Mouse (Mus musculus) MEL (cell line): ENCODE data around the gene Kif28. TPM values are rescaled to one million over a fixed set of nuclear protein-coding genes. Genes with fewer than 3 reads are reported as not detected.

Experiments used
- DNase-seq: peaks from one replicate; pipeline ENCODE4 v3.0.0; 2011; ENCODE audit warnings: low read depth, low spot score
- H3K27ac ChIP-seq: 2 replicates; pipeline ENCODE4 v1.5.1; 2012; ENCODE audit warnings: low read depth, mild to moderate bottlenecking, control low read depth, low read length, moderate library complexity; ENCODE audit not compliant: control insufficient read depth
- H3K27me3 ChIP-seq, 2 experiments: fragments of 150-350 bp in 1 of 2; sonication (generic) in 1 of 2; 2 replicates each; pipeline ENCODE4 v1.6.1; 2012; ENCODE audit warnings: low read length in 2 of 2, mild to moderate bottlenecking in 2 of 2, improper control_type of control experiment in 1 of 2, moderate library complexity in 1 of 2; ENCODE audit not compliant: insufficient read depth in 2 of 2, control insufficient read depth in 1 of 2
- H3K36me3 ChIP-seq, 2 experiments: 2 replicates each; pipeline ENCODE4 v1.6.1; 2012 to 2014; ENCODE audit warnings: low read length in 2 of 2, improper control_type of control experiment in 1 of 2, inconsistent platforms in 1 of 2, mild to moderate bottlenecking in 1 of 2; ENCODE audit not compliant: insufficient read depth in 2 of 2, control insufficient read depth in 1 of 2
- H3K4me1 ChIP-seq, 2 experiments: fragments of 150-350 bp in 1 of 2; sonication (generic) in 1 of 2; 2 replicates each; pipeline ENCODE4 v1.6.1; 2012; ENCODE audit warnings: low read length in 2 of 2, improper control_type of control experiment in 1 of 2, mild to moderate bottlenecking in 1 of 2; ENCODE audit not compliant: insufficient read depth in 2 of 2, control insufficient read depth in 1 of 2
- H3K4me3 ChIP-seq, 2 experiments: fragments of 150-350 bp in 1 of 2; sonication (generic) in 1 of 2; 2 replicates each; pipeline ENCODE4 v1.5.1; 2012; ENCODE audit warnings: low read depth in 2 of 2, low read length in 2 of 2, mild to moderate bottlenecking in 2 of 2, moderate library complexity in 2 of 2, control low read depth in 1 of 2, improper control_type of control experiment in 1 of 2; ENCODE audit not compliant: control insufficient read depth in 1 of 2, insufficient read depth in 1 of 2
- H3K79me2 ChIP-seq: 2 replicates; pipeline ENCODE4 v1.6.1; 2012; ENCODE audit warnings: mild to moderate bottlenecking, low read length, moderate library complexity; ENCODE audit not compliant: control insufficient read depth, poor library complexity, insufficient read depth
- H3K9ac ChIP-seq: 2 replicates; pipeline ENCODE4 v1.6.1; 2012; ENCODE audit warnings: low read depth, mild to moderate bottlenecking, control low read depth, low read length, moderate library complexity; ENCODE audit not compliant: control insufficient read depth, poor library complexity, severe bottlenecking
- H3K9me3 ChIP-seq: fragments of 150-350 bp; sonication (generic); replicated peaks from 2 replicates; pipeline ENCODE4 v1.6.1; 2012; ENCODE audit warnings: mild to moderate bottlenecking, low read length, improper control_type of control experiment, moderate library complexity; ENCODE audit not compliant: insufficient read depth
- E2F4 ChIP-seq: IDR thresholded peaks from 2 replicates; pipeline ENCODE4 v1.6.1; 2011; ENCODE audit warnings: low read depth, low read length, improper control_type of control experiment, borderline replicate concordance
- ELF1 ChIP-seq: IDR thresholded peaks from 2 replicates; pipeline ENCODE4 v1.6.1; 2014; ENCODE audit warnings: low read depth, mild to moderate bottlenecking, inconsistent platforms, low read length, improper control_type of control experiment, moderate library complexity
- EP300 ChIP-seq, 2 experiments: IDR thresholded peaks; 2 replicates each; pipeline ENCODE4 v1.6.1; 2011; ENCODE audit warnings: improper control_type of control experiment in 2 of 2, low read length in 2 of 2, low read depth in 1 of 2, mild to moderate bottlenecking in 1 of 2
- GATA1 ChIP-seq: IDR thresholded peaks from 2 replicates; pipeline ENCODE4 v1.6.1; 2011; ENCODE audit warnings: low read depth, low read length, improper control_type of control experiment
- KAT2A ChIP-seq: conservative IDR thresholded peaks from 2 replicates; pipeline ENCODE4 v1.6.1; 2012; ENCODE audit warnings: low read depth, low read length, improper control_type of control experiment, inconsistent platforms
- MAX ChIP-seq: IDR thresholded peaks from 2 replicates; pipeline ENCODE4 v1.6.1; 2011; ENCODE audit warnings: low read length, improper control_type of control experiment
- MEF2A ChIP-seq: IDR thresholded peaks from 2 replicates; pipeline ENCODE4 v1.6.1; 2014; ENCODE audit warnings: low read depth, mild to moderate bottlenecking, inconsistent platforms, low read length, improper control_type of control experiment; ENCODE audit not compliant: poor library complexity, insufficient replicate concordance, severe bottlenecking; ENCODE audit errors: extremely low read depth
- MXI1 ChIP-seq: IDR thresholded peaks from 2 replicates; pipeline ENCODE4 v1.6.1; 2011; ENCODE audit warnings: mild to moderate bottlenecking, low read depth, low read length, improper control_type of control experiment
- MYC ChIP-seq: IDR thresholded peaks from 2 replicates; pipeline ENCODE4 v1.6.1; 2011; ENCODE audit warnings: low read depth, mild to moderate bottlenecking, low read length, improper control_type of control experiment, moderate library complexity
- NELFE ChIP-seq: IDR thresholded peaks from 2 replicates; pipeline ENCODE4 v1.6.1; 2011; ENCODE audit warnings: low read depth, low read length, improper control_type of control experiment
- NRF1 ChIP-seq: IDR thresholded peaks from 2 replicates; pipeline ENCODE4 v1.6.1; 2014; ENCODE audit warnings: low read depth, mild to moderate bottlenecking, inconsistent platforms, low read length, improper control_type of control experiment, moderate library complexity; ENCODE audit not compliant: poor library complexity, insufficient read depth, severe bottlenecking
- POLR2A ChIP-seq, 2 experiments: IDR thresholded peaks; 2 replicates each; pipeline ENCODE4 v1.6.1; 2011 to 2012; ENCODE audit warnings: low read length in 2 of 2, mild to moderate bottlenecking in 2 of 2, control low read depth in 1 of 2, improper control_type of control experiment in 1 of 2, low read depth in 1 of 2, moderate library complexity in 1 of 2; ENCODE audit not compliant: control insufficient read depth in 1 of 2, insufficient read depth in 1 of 2, poor library complexity in 1 of 2
- POLR2AphosphoS5 ChIP-seq: IDR thresholded peaks from 2 replicates; pipeline ENCODE4 v1.6.1; 2012; ENCODE audit warnings: low read depth, borderline replicate concordance, mild to moderate bottlenecking, inconsistent platforms, low read length, moderate library complexity, mixed read lengths
- RAD21 ChIP-seq: IDR thresholded peaks from 2 replicates; pipeline ENCODE4 v1.6.1; 2011; ENCODE audit warnings: mild to moderate bottlenecking, low read depth, low read length, improper control_type of control experiment
- RCOR1 ChIP-seq: IDR thresholded peaks from 2 replicates; pipeline ENCODE4 v1.6.1; 2012; ENCODE audit warnings: low read depth, mild to moderate bottlenecking, inconsistent platforms, low read length, improper control_type of control experiment
- TAL1 ChIP-seq: IDR thresholded peaks from 2 replicates; pipeline ENCODE4 v1.6.1; 2012; ENCODE audit warnings: mild to moderate bottlenecking, inconsistent platforms, low read length, moderate library complexity, mixed read lengths
- polyA plus RNA-seq, 2 experiments: library from polyadenylated mRNA; stranded (reverse) in 1 of 2; unstranded in 1 of 2; fragments of >175 nt in 1 of 2; fragments of >200 nt in 1 of 2; gene quantifications; 2 replicates each; pipeline versions ENCODE4 v1.2.1 to v1.2.4; 2012; ENCODE audit warnings: low replicate concordance in 2 of 2, low read depth in 1 of 2; ENCODE audit not compliant: insufficient read length in 2 of 2, insufficient read depth in 1 of 2, missing spikeins in 1 of 2
- total RNA-seq: library from RNA; depleted of rRNA; stranded (reverse); fragments of 300-350 nt; gene quantifications from 2 replicates; pipeline ENCODE4 v1.2.3, GENCODE M21; 2012

The Kif28 gene
- total and polyA plus RNA-seq, 3 experiments: 0.13 to 0.27 TPM; not detected in 1

DNA sequence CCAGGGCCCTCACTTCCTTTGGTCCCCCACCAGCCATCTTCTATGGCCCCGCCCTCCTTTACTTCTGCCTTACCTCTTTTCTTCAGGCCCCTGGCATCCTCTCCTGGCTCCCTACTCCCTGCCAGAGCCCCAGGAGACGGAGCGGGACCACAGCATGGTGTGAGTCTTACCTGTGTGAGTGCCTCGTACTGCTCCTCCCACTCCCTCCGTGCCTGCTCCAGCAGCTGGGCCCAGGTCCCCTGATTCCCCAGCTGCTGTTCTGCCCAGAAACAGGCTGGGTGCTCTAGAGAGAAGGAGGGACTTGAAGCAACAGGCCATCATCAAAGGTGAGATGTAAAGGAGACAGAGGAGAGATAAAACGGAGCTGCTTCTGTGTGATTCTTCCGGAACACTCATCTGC lies 32.4 kb downstream of the Kif28 start:
- TF ChIP-seq TAL1: no peak
- no peak for TF ChIP-seq EP300 (IDR thresholded peaks at IDR 0.05; ENCODE audit: low read depth in 1 of 2, low read length in 2 of 2)
- TF ChIP-seq KAT2A: no peak
- no peak for TF ChIP-seq NRF1
- TF ChIP-seq RCOR1: no peak
- peaks cover 0 to 10% of the 10 kb centered on the region in 2 experiments; a peak in 2 of 4 replicates for H3K36me3 ChIP-seq
- DNase-seq: no peak
- no peaks in the 10 kb centered on the region for H3K27me3 ChIP-seq
- no peaks in the 10 kb centered on the region for H3K9me3 ChIP-seq
- no peak overlapping the region for H3K9ac ChIP-seq
- H3K4me1 ChIP-seq: peaks cover 4 to 23% of the 10 kb centered on the region in 2 experiments; a peak in 3 of 4 replicates
- H3K79me2 ChIP-seq: no peaks in the 10 kb centered on the region
- no peak overlapping the region for H3K27ac ChIP-seq
- H3K4me3 ChIP-seq: no peak overlapping the region

DNA sequence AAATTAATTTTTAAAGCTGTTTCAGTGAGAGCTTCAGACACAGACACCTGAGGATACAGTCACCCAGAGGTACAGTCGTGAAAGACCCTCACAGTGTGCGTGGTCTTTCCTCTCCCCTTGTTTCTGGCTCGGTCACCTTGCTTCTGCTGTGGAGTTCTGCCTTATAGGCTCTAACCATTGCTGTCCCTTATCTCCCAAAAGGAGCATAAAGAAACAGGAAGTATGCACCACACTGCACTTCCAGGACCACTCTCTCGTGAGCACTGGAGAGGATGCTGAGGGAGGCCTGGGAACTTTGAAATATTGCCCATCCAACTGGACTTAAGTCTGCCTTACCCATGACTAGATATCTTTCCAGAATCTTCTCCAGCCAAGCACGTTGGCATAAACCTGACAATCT lies 34.3 kb downstream of the Kif28 start:
- peaks cover 0 to 6% of the 10 kb centered on the region in 2 experiments; a peak in 2 of 4 replicates for H3K36me3 ChIP-seq
- H3K27me3 ChIP-seq: no peaks in the 10 kb centered on the region
- DNase-seq: peak; percentile 58
- no peak overlapping the region for H3K27ac ChIP-seq
- no peaks in the 10 kb centered on the region for H3K79me2 ChIP-seq
- no peak overlapping the region for H3K4me3 ChIP-seq
- no peaks in the 10 kb centered on the region for H3K9me3 ChIP-seq
- peaks cover 2 to 21% of the 10 kb centered on the region in 2 experiments; a peak in 2 of 4 replicates for H3K4me1 ChIP-seq
- no peak for TF ChIP-seq RCOR1
- no peak for TF ChIP-seq POLR2AphosphoS5
- no peak for TF ChIP-seq E2F4
- TF ChIP-seq MEF2A: no peak
- TF ChIP-seq POLR2A (IDR thresholded peaks at IDR 0.05; ENCODE audit: control insufficient read depth in 1 of 2, insufficient read depth in 1 of 2, low read depth in 1 of 2, low read length in 2 of 2, poor library complexity in 1 of 2): no peak
- TF ChIP-seq NELFE: no peak
- no peak for TF ChIP-seq MAX
- TF ChIP-seq MXI1: no peak
- no peak for TF ChIP-seq MYC
- TF ChIP-seq GATA1: peak; percentile 60; the same call in 1 of the 2 replicates
- TF ChIP-seq RAD21: no peak
- peak; percentile 35; the same call in 1 of the 2 replicates for TF ChIP-seq ELF1
- TF ChIP-seq, all 39 proteins: peak for 2
- no peak overlapping the region for H3K9ac ChIP-seq
